Mouse (Mus musculus) cerebellum, adult 2 months (tissue): ENCODE data around the gene Avpr2.

Source experiments
- CTCF ChIP-seq: fragments of 200-500 bp; IDR thresholded peaks from 2 replicates; pipeline ENCODE4 v1.5.1; 2011; ENCODE audit warnings: low read depth, mild to moderate bottlenecking, control low read depth, low read length, moderate library complexity, borderline replicate concordance; ENCODE audit not compliant: insufficient read depth
- POLR2A ChIP-seq: fragments of 200-500 bp; IDR thresholded peaks from 2 replicates; pipeline ENCODE4 v1.6.1; 2011; ENCODE audit warnings: low read length, control low read depth, borderline replicate concordance; ENCODE audit not compliant: insufficient read depth

- TF ChIP-seq CTCF = no peak
- TF ChIP-seq POLR2A = no peak
Measured at GRCm38 (mm10) chrX:73942294-73942693, 50.4 kb downstream of the Avpr2 start.
